Mouse (Mus musculus): ENCODE results near the gene Tenm3. TPM values are rescaled to one million over a fixed set of nuclear protein-coding genes. Genes with fewer than 3 reads are reported as not detected.

Gene Tenm3
- polyA plus RNA-seq, 2 experiments, result 2.2 to 3.1 TPM

GRCm38 (mm10) chr8:48211931-48212330 lies 631.8 kb downstream of the Tenm3 start:
- DNase-seq (ENCODE audit: low read depth in 3 of 3, low spot score in 3 of 3) (no peak), ATAC-seq (ENCODE audit: insufficient read depth) (no peak)
- 65% methylated on average over 9 of the region's 9 CpGs for WGBS (ENCODE audit: insufficient replicate concordance)
- Histone ChIP-seq H3K4me3 (ENCODE audit: insufficient read depth in 1 of 2, low read depth in 2 of 2, low read length in 2 of 2) (no peak overlapping the region), H3K27ac (no peak overlapping the region), H3K27me3 (ENCODE audit: control insufficient read depth, insufficient read depth, low read length) (no peaks in the 10 kb centered on the region), H3K9me3 (ENCODE audit: control insufficient read depth, low read length) (no peaks in the 10 kb centered on the region), H3K4me1 (replicated peaks; ENCODE audit: control insufficient read depth in 2 of 2, insufficient read depth in 2 of 2, low read length in 1 of 2) (no peaks in the 10 kb centered on the region), H3K9ac (replicated peaks) (no peak overlapping the region), H3K36me3 (replicated peaks; ENCODE audit: control insufficient read depth, insufficient read depth, low read depth) (no peaks in the 10 kb centered on the region), H3K4me2 (ENCODE audit: low read depth) (no peak overlapping the region)
- TF ChIP-seq EP300 (IDR thresholded peaks at IDR 0.05; ENCODE audit: low read depth) (no peak), CTCF (IDR thresholded peaks at IDR 0.05; ENCODE audit: low read depth) (no peak)

GRCm38 (mm10) chr8:48207567-48207966 lies 636.2 kb downstream of the Tenm3 start:
- WGBS (ENCODE audit: insufficient replicate concordance), result 46% methylated on average over 6 of the region's 6 CpGs
- DNase-seq (ENCODE audit: low read depth in 3 of 3, low spot score in 3 of 3) (no peak), ATAC-seq (ENCODE audit: insufficient read depth) (no peak)
- H3K9ac ChIP-seq (replicated peaks), result no peak overlapping the region
- no peak overlapping the region for H3K27ac ChIP-seq
- TF ChIP-seq EP300 (IDR thresholded peaks at IDR 0.05; ENCODE audit: low read depth) (no peak), CTCF (IDR thresholded peaks at IDR 0.05; ENCODE audit: low read depth) (no peak)
- no peaks in the 10 kb centered on the region for H3K4me1 ChIP-seq (replicated peaks; ENCODE audit: control insufficient read depth in 2 of 2, insufficient read depth in 2 of 2, low read length in 1 of 2)
- H3K27me3 ChIP-seq (ENCODE audit: control insufficient read depth, insufficient read depth, low read length), result no peaks in the 10 kb centered on the region
- no peaks in the 10 kb centered on the region for H3K9me3 ChIP-seq (ENCODE audit: control insufficient read depth, low read length)
- no peaks in the 10 kb centered on the region for H3K36me3 ChIP-seq (replicated peaks; ENCODE audit: control insufficient read depth, insufficient read depth, low read depth)
- H3K4me3 ChIP-seq (ENCODE audit: insufficient read depth in 1 of 2, low read depth in 2 of 2, low read length in 2 of 2), result no peak overlapping the region
- no peak overlapping the region for H3K4me2 ChIP-seq (ENCODE audit: low read depth)

DNA sequence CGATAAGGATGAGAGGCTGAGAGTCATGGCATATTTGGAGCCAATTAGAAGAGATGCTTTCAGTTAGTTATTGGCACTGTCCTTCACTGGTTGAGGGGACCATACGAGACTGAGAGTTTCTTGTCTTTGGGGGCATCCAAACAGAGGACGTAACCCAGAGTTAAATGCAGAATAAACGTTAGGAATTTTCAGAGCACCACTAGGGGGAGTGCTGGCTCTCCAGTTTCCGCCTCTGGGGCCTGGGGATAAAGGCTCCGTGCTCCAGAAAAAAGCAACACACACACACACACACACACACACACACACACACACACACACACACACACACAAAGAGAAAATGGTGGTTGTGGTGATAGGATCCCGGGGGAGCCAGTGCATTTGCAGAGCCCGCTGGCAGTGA lies 636.8 kb downstream of the Tenm3 start:
- Histone ChIP-seq H3K27ac (no peak overlapping the region), H3K9ac (replicated peaks) (no peak overlapping the region), H3K9me3 (ENCODE audit: control insufficient read depth, low read length) (no peaks in the 10 kb centered on the region), H3K4me2 (ENCODE audit: low read depth) (no peak overlapping the region), H3K4me1 (replicated peaks; ENCODE audit: control insufficient read depth in 2 of 2, insufficient read depth in 2 of 2, low read length in 1 of 2) (no peaks in the 10 kb centered on the region), H3K27me3 (ENCODE audit: control insufficient read depth, insufficient read depth, low read length) (no peaks in the 10 kb centered on the region), H3K36me3 (replicated peaks; ENCODE audit: control insufficient read depth, insufficient read depth, low read depth) (no peaks in the 10 kb centered on the region), H3K4me3 (ENCODE audit: insufficient read depth in 1 of 2, low read depth in 2 of 2, low read length in 2 of 2) (no peak overlapping the region)
- DNase-seq (ENCODE audit: low read depth in 3 of 3, low spot score in 3 of 3) (no peak), ATAC-seq (ENCODE audit: insufficient read depth) (no peak)
- no peak for TF ChIP-seq EP300 (IDR thresholded peaks at IDR 0.05; ENCODE audit: low read depth)
- peak; percentile 13; the same call in 1 of the 2 replicates for TF ChIP-seq CTCF (IDR thresholded peaks at IDR 0.05; ENCODE audit: low read depth)
- WGBS (ENCODE audit: insufficient replicate concordance), result 51% methylated on average over 8 of the region's 8 CpGs

DNA sequence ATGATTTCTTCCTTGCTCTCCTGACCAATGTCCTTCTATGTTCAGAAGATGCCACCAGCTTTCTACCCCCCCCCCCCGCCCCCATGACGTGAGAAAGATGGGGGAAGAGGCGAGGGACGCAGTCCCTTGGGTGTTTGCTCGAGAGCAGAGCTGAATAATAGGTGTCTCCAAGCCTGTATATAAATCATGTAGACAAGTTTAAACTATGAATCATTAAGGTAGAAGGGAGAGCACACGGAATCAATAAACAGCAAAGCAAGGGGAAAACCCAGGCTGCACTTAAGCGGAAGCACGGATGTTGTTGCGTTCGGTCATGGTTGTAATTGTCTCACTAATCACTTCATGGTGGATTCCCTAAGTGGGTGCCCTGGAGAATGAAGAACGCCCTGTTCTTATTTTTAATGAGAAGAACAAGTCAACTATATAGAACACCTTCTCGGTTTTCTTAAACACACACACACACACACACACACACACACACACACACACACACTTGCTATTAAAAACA lies 638.9 kb downstream of the Tenm3 start:
- ATAC-seq (ENCODE audit: insufficient read depth), result no peak
- Histone ChIP-seq H3K4me2 (ENCODE audit: low read depth) (no peak overlapping the region), H3K9me3 (ENCODE audit: control insufficient read depth, low read length) (no peaks in the 10 kb centered on the region), H3K4me3 (ENCODE audit: insufficient read depth in 1 of 2, low read depth in 2 of 2, low read length in 2 of 2) (no peak overlapping the region), H3K36me3 (replicated peaks; ENCODE audit: control insufficient read depth, insufficient read depth, low read depth) (no peaks in the 10 kb centered on the region), H3K27me3 (ENCODE audit: control insufficient read depth, insufficient read depth, low read length) (no peaks in the 10 kb centered on the region), H3K27ac (no peak overlapping the region), H3K4me1 (replicated peaks; ENCODE audit: control insufficient read depth in 2 of 2, insufficient read depth in 2 of 2, low read length in 1 of 2) (no peaks in the 10 kb centered on the region), H3K9ac (replicated peaks) (no peak overlapping the region)
- no peak for DNase-seq (ENCODE audit: low read depth in 3 of 3, low spot score in 3 of 3)
- TF ChIP-seq EP300 (IDR thresholded peaks at IDR 0.05; ENCODE audit: low read depth) (no peak), CTCF (IDR thresholded peaks at IDR 0.05; ENCODE audit: low read depth) (no peak)
- 71% methylated on average over 12 of the region's 12 CpGs for WGBS (ENCODE audit: insufficient replicate concordance)

DNA sequence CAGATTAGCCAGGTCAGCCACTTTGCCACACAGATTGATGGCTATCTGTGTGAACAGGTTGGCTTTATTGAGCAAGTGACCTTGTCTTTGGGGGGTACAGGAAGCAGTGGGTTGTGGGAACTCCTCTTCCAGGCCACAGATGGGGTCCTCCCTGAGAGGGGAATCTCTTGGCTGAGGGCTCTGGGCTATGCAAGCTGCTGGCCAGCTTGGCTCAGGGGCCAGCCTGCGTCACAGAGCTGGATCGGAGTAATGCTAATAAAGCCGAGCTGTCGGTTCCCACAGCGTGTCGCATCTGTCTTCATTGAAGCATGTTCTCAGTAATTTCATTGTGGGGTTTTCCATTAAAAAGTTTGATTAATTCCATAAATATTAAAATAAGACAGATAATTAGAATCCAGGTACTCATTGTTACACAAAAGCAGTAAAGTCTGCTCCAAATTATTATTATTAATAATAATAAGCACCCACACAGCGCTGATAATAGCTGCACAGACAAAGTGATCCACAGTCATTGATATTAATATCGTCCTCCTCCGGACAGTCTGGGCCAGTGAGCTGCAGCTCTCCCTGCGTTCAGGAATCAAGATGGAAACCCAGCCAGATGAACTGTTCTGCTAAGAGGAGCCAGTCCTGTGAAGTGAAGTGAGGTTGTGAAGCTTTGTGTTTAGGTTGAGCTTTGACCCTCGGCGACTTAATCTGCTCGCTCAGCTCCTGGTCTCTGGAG lies 639.5 kb downstream of the Tenm3 start:
- no peak for ATAC-seq (ENCODE audit: insufficient read depth)
- Histone ChIP-seq H3K27ac (no peak overlapping the region), H3K4me3 (ENCODE audit: insufficient read depth in 1 of 2, low read depth in 2 of 2, low read length in 2 of 2) (no peak overlapping the region), H3K9me3 (ENCODE audit: control insufficient read depth, low read length) (no peaks in the 10 kb centered on the region), H3K4me1 (replicated peaks; ENCODE audit: control insufficient read depth in 2 of 2, insufficient read depth in 2 of 2, low read length in 1 of 2) (no peaks in the 10 kb centered on the region), H3K4me2 (ENCODE audit: low read depth) (no peak overlapping the region), H3K27me3 (ENCODE audit: control insufficient read depth, insufficient read depth, low read length) (no peaks in the 10 kb centered on the region), H3K9ac (replicated peaks) (no peak overlapping the region), H3K36me3 (replicated peaks; ENCODE audit: control insufficient read depth, insufficient read depth, low read depth) (no peaks in the 10 kb centered on the region)
- 76% methylated on average over 13 of the region's 13 CpGs for WGBS (ENCODE audit: insufficient replicate concordance)
- no peak for DNase-seq (ENCODE audit: low read depth in 3 of 3, low spot score in 3 of 3)
- TF ChIP-seq EP300 (IDR thresholded peaks at IDR 0.05; ENCODE audit: low read depth), result no peak
- no peak for TF ChIP-seq CTCF (IDR thresholded peaks at IDR 0.05; ENCODE audit: low read depth)
